Mouse (Mus musculus): Measurements from ENCODE around the gene Fam117a.

DNA sequence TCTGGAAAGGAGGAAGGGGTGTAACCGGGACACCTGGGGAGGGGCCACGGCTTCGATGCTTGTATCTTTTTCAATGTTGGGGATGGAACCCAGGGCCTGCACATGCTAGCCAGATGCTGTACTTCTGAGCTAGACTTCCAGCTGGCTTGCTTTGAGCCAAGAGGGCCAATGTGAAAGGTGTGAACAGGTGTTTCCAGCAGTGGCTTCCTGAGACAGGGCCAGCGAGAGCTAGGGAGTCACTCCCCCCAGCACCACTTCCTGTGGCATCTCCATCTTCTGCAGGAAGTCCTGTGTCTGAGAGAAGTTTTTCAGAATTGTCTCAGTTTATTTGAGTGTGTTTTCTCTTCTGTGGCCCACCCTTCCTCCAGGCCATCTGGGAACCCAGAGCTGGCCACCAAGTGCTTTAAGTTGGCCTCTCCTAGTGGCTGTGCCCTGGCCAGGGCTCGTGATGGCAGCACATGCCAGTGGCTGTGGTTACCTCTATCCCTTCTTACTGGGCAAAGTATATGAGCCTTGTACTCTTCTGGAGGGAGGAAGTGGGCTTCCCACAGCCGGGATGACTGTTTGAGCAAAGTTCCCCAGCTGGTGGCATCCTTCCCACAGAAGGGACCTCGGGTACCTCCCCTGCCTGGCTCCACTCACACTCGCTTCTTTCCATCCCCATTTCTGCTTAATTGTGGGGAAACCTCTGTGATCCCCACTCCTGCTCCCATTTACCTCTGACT is 30.4 kb downstream of the Fam117a start:
- TF ChIP-seq MAFK (IDR thresholded peaks at IDR 0.05; ENCODE audit: insufficient read depth, low read depth, low read length) (no peak), HCFC1 (IDR thresholded peaks at IDR 0.05; ENCODE audit: borderline replicate concordance, insufficient read depth, low read length) (no peak), CHD2 (IDR thresholded peaks at IDR 0.05; ENCODE audit: low read depth, low read length) (no peak), ZNF384 (IDR thresholded peaks at IDR 0.05; ENCODE audit: low read depth, low read length) (no peak), ZC3H11A (IDR thresholded peaks at IDR 0.05; ENCODE audit: borderline replicate concordance, low read depth, low read length) (no peak)

Data from ES-E14 (cell line).